Mouse (Mus musculus) cortical plate, adult 2 months (tissue): ENCODE results near the gene Lat. TPM values are rescaled to one million over a fixed set of nuclear protein-coding genes. Genes with fewer than 3 reads are reported as not detected.

Experiments
- H3K27ac ChIP-seq: fragments of 200-500 bp; 2 replicates; pipeline ENCODE4 v1.5.1; 2012; ENCODE audit warnings: low read length, control low read depth, inconsistent platforms; ENCODE audit not compliant: insufficient read depth
- H3K4me1 ChIP-seq: fragments of 200-500 bp; 2 replicates; pipeline ENCODE4 v1.6.1; 2011; ENCODE audit warnings: low read length; ENCODE audit not compliant: control insufficient read depth, insufficient read depth
- H3K4me3 ChIP-seq: fragments of 200-500 bp; 2 replicates; pipeline ENCODE4 v1.5.1; 2011; ENCODE audit warnings: mild to moderate bottlenecking, low read length, control low read depth; ENCODE audit not compliant: insufficient read depth
- CTCF ChIP-seq: fragments of 200-500 bp; IDR thresholded peaks from 2 replicates; pipeline ENCODE4 v1.5.1; 2011; ENCODE audit warnings: mild to moderate bottlenecking, control low read depth, low read length; ENCODE audit not compliant: insufficient read depth; ENCODE audit errors: extremely low read depth
- POLR2A ChIP-seq: fragments of 200-500 bp; IDR thresholded peaks from 2 replicates; pipeline ENCODE4 v1.6.1; 2011; ENCODE audit warnings: mild to moderate bottlenecking, low read length, control low read depth; ENCODE audit not compliant: insufficient read depth; ENCODE audit errors: extremely low read depth
- polyA plus RNA-seq: library from polyadenylated mRNA; depleted of rRNA; stranded (reverse); fragments of >200 nt; gene quantifications from 2 replicates; pipeline ENCODE4 v1.2.3, GENCODE M21; 2012

Gene Lat
- polyA plus RNA-seq, 1 experiment = 1.4 TPM

- Histone ChIP-seq H3K27ac (no peak overlapping the region), H3K4me3 (no peak overlapping the region), H3K4me1 (no peaks in the 10 kb centered on the region)
- no peak for TF ChIP-seq CTCF
- no peak for TF ChIP-seq POLR2A
These were observed 15.4 kb downstream of the Lat start for GRCm38 (mm10) chr7:126353994-126354365.

GRCm38 (mm10) chr7:126353251-126353993, 15.9 kb downstream of the Lat start:
- Histone ChIP-seq H3K4me1 (no peaks in the 10 kb centered on the region), H3K27ac (no peak overlapping the region), H3K4me3 (no peak overlapping the region)
- TF ChIP-seq POLR2A (no peak), CTCF (no peak)

GRCm38 (mm10) chr7:126351419-126351951, 17.9 kb downstream of the Lat start:
- H3K27ac ChIP-seq = no peak overlapping the region

GRCm38 (mm10) chr7:126350748-126351418, 18.5 kb downstream of the Lat start:
- no peak overlapping the region for H3K27ac ChIP-seq
- H3K4me1 ChIP-seq = no peaks in the 10 kb centered on the region
- TF ChIP-seq CTCF = no peak
- no peak for TF ChIP-seq POLR2A
- peak overlapping the region; percentile 13 for H3K4me3 ChIP-seq

More at GRCm38 (mm10) chr7:126351419-126351951, 17.9 kb downstream of the Lat start:
- Histone ChIP-seq H3K4me1 (no peaks in the 10 kb centered on the region), H3K4me3 (no peak overlapping the region; the same call in 1 of the 2 replicates)
- TF ChIP-seq CTCF (no peak), POLR2A (no peak)

GRCm38 (mm10) chr7:126348293-126348692, 21.1 kb downstream of the Lat start:
- H3K4me3 ChIP-seq = no peak overlapping the region
- H3K4me1 ChIP-seq = no peaks in the 10 kb centered on the region
- no peak for TF ChIP-seq CTCF
- TF ChIP-seq POLR2A = no peak
- no peak overlapping the region for H3K27ac ChIP-seq

GRCm38 (mm10) chr7:126347098-126347497, 22.3 kb downstream of the Lat start:
- H3K27ac ChIP-seq = no peak overlapping the region
- no peaks in the 10 kb centered on the region for H3K4me1 ChIP-seq
- TF ChIP-seq POLR2A = no peak
- TF ChIP-seq CTCF = no peak
- no peak overlapping the region for H3K4me3 ChIP-seq

GRCm38 (mm10) chr7:126345969-126346368, 23.4 kb downstream of the Lat start:
- H3K27ac ChIP-seq = no peak overlapping the region
- H3K4me3 ChIP-seq = no peak overlapping the region
- TF ChIP-seq CTCF (no peak), POLR2A (no peak)
- H3K4me1 ChIP-seq = no peaks in the 10 kb centered on the region

- H3K4me3 ChIP-seq = no peak overlapping the region
- H3K27ac ChIP-seq = no peak overlapping the region
- H3K4me1 ChIP-seq = no peaks in the 10 kb centered on the region
- TF ChIP-seq CTCF = no peak
- no peak for TF ChIP-seq POLR2A
These were observed 23.8 kb downstream of the Lat start for GRCm38 (mm10) chr7:126345557-126345956.

GRCm38 (mm10) chr7:126340896-126341295, 28.5 kb downstream of the Lat start:
- Histone ChIP-seq H3K4me1 (no peaks in the 10 kb centered on the region), H3K4me3 (no peak overlapping the region), H3K27ac (no peak overlapping the region)
- TF ChIP-seq POLR2A = no peak
- no peak for TF ChIP-seq CTCF
